Mouse (Mus musculus) adrenal gland, adult 8-10 months (tissue): ENCODE measurements around the gene Lrrn4cl. TPM values are rescaled to one million over a fixed set of nuclear protein-coding genes. Genes with fewer than 3 reads are reported as not detected.
A peak's percentile ranks its signal among the peaks of the same experiment; 100 is the strongest.
"Not testable (repeated sequence)": the region's sequence is repeated elsewhere in the genome, so short reads cannot be mapped to it uniquely, and the experiment has no call there.

ENCODE experiments used
- DNase-seq: peaks from one replicate; pipeline ENCODE4 v3.0.0; 2022
- total RNA-seq, 4 experiments: library from RNA; stranded (reverse); gene quantifications; 2 replicates each; pipeline ENCODE4 v1.2.4; 2022

Lrrn4cl gene
- total RNA-seq, 4 experiments from 2014 or later: 2.6 to 4.5 (median 3.3) TPM

DNA sequence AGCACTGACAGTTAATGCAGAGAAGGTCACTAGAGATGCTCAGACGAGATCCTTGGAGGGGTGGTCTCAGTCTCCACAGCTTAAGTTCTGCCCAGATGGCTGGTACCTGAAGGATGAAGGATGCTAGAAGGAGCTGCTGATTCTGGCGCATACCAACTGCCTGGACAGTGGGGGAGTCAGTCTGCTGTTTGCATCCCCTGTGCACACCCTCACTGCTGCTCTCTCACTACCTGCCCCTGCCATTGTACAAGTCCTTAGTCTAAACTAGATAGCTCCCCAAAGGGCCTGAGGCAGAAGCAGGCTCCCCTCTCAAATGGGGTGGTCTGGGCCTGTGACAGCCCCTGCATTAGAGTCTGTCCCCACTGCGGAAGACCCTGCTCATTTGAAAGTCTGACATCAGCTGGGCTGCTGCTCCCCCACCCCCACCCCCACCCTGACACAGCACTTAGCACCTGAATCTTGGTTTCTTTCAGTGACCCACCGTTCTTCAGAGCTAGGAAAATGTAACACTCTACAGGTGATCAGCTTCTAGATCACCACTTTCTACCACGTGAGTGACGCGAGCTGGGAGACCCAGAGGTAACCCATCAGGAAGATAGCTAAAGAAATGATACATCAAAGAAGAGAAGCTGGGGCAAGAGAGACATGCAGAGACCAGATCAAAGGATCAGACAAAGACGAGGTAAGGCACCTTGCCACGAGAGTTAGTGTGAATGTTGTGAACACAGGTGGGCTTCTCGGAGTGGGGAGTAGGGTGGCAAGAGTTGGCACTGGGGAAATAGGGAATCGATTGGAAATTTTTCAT, 11.3 kb upstream of the Lrrn4cl start, which contains the start of gene Gng3:
TSS of gene Gng3 (minus strand) at position 92 of the 805 bp plus-strand sequence.
- DNase-seq: no peak

DNA sequence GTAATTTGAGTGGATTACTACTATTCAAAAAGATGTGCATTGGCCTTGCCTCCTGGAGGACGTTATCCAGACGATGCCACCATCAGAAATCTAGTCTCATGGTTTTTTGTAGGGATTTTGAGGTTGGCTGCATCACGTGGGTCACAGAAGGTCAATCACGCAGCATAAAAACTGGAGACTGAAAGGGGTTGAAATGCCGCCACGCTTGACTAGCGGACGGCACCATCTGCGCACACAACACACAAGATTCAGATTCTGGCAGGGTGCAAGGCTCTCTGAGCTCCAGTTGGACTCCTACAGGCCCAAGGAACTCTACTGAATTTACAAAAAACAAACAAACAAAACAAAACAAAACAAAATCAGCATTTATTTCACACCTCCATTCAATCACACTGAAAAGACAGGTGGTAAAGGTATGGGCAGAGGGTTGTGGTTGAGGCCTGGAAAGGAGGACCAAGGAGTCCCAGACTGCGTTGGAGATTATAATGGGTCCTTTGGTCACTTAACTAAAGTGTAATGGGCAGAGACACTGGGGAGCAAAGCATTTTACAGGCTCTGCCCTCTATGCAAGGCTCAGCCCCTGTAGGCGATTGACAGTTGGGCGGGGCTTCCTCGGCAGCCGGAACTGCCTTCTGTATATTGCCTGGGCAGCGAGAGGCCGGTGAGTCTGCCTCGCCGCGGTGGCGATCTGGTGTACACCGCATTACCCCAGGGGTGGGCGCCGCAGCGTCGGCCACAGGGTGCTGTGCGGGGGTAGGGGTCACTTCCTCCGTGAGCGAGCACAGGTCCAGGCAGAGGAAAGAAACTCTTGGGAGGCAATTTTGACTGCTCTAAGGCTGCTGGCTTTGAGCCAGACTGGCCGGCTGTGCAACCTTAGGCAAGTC, 10.4 kb upstream of the Lrrn4cl start:
- DNase-seq: peak; percentile 79

DNA sequence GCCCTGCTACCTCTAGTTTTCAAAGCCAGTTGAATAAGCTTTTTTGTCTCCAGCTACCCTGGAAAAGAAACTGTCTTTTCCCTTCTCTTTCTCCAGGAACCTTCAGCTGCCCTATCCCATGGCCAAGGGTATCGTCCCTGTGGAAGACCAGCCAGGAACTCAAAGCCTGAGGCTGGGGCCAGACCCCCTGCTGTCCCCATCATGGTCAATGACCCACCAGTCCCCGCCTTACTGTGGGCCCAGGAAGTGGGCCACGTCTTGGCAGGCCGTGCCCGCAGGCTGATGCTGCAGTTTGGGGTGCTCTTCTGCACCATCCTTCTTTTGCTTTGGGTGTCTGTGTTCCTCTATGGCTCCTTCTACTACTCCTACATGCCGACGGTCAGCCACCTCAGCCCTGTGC, 9.6 kb upstream of the Lrrn4cl start:
- no peak for DNase-seq

DNA sequence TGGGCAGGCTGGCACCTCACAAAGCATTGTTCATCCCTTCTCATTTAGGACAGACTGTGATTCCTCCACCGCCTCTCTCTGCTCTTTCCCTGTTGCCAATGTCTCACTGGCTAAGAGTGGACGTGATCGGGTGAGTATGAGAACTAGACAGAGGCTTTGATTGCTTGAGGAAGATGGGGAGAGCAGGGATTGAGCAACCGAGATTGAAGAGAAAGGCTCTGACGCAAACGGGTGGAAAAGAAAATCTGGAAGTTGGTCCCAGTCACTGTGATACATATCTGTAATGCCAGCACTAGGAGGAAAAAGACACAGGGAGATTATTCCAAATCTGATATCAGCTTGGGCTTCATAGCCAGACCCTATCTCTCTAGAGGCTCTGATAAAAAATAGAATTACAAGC, 7.6 kb upstream of the Lrrn4cl start:
- no peak for DNase-seq

DNA sequence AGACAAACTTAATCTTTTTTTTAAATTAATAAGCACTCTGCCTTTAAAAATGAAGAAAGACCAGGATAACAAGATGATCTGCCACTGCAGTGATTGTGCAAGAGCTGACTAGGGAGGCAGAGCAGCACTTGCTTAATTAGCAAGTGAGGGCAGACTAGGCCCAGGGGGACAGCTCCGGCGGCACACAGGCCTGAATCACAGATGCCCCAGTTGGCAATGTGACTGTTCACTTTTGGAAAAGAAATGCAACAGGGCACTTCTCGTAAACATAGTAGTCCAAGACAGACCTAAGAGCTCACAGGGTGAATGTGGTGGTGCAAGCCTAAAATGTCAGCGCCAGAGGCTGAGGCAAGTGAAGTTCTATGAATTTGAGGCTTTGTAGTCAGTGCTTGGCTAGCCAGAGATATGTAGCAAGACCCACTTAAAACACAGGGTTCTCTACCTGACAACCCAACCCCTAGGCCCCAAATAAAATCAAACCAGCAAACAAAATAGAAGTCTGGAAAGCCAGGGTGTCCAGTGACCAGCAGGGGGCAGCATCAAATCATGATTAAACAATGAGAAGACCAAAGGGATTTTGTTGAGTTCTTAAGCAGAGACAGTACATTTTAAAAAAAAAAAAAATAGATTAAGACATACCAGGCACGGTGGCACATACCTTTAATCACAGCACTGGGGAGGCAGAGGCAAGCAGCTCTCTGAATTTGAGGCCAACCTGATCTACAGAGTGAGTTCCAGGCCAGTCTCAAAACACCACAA, 6.0 kb upstream of the Lrrn4cl start:
- peak; percentile 67 for DNase-seq

DNA sequence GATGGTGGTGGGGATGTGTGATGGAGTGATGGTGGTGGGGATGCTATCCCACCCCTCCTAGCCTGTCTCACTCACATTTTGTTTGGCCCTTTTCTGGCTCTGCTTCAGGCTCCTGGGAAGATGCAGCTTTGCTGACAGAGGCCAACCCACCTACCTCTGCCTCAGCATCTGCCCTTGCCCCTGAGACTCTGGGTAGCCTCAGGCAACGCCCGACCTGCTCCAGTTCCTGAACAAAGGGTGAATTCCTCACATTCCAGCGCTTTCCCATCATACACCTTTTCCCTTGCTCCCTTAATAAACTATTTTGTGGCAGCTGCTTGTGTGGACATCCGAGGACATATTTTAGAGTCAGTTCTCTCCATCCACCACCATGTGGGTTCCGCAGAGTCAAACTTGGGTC, 2.2 kb upstream of the Lrrn4cl start:
- no peak for DNase-seq

DNA sequence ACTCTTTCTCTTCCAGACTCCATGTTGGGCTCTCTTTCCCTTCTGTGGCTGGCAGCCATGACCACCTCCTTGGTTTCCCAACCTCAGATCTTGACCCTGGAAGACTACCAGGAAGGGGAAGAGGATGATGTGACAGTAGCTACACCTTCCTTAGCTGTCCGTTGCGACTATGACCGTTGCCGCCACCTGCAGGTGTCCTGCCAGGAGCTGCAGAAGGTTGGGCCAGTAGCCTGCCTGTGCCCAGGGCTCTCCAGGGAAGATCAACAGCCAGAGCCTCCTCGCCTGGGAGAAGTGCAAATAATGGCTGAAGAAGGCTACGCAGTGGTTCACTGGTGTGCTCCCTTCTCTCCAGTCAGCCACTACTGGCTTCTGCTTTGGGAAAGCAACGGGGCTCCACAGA, 1.1 kb downstream of the Lrrn4cl start:
- no peak for DNase-seq

DNA sequence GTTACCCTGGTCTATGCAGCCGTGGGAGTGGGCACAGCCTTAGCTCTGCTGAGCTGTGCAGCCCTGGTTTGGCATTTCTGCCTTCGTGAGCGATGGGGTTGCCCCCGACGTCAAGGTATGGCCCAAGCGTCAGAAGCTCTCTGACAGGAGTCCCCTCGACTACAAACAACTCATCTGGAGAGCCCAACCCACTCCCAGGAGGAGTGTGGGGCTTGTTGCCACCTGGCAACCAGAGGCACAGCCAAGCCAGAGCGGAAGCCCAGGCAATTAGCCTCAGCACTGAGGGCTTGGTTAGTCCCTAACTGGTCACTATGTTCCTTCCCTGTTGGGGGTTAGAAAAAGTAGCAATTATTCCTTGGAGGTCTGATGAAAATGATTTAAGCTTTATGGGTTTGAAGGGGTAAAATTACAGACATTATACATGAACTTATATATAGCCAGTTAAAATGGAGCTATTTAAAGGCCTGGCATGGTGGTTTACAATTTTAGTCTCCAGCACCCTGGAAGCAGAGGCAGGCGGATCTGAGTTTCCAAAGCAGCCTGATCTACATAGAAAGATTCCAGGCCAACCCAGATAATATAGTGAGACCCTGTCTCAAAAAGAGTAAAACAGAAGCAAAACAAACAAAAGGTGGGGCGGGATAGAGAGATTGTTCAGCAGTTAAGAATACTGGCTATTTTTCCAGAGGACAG, 1.8 kb downstream of the Lrrn4cl start:
- DNase-seq: no peak

DNA sequence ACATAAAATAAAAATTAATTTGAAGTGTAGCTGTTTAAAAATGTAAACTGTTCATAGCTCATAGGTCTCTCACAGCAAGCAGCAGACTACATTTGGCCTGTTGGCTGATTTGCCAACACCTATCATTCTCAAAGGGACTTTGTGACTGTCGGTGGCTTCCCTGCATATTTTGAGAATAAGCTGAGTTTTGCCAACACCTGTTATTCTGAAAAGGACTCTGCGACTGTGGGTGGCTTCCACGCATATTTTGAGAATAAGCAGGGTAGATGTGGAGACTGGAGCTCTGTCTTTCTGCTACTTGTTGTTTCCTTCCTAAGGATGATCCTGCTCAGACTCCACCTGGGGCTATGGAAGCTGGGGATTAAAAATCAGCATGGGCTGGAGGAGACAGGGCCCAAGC, 2.5 kb downstream of the Lrrn4cl start:
- no peak for DNase-seq

DNA sequence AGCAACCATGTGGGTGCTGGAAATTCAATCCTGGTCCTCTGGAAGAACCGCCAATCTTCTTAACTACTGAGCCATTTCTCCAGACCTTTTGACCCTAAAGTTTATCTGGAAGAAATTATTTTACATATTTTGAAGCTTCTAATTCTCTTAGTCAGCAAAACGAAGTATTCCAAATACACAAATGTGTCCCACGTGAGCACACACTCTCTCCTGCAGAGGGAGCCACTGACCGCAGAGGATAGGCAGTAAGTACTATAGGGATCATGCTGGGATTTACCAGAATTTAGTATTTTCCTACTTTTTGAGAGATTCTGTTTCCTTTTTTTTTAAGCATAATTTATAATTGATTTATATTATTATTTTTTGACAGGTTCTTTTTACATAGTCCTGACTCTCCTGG, 7.1 kb downstream of the Lrrn4cl start:
- no peak for DNase-seq

DNA sequence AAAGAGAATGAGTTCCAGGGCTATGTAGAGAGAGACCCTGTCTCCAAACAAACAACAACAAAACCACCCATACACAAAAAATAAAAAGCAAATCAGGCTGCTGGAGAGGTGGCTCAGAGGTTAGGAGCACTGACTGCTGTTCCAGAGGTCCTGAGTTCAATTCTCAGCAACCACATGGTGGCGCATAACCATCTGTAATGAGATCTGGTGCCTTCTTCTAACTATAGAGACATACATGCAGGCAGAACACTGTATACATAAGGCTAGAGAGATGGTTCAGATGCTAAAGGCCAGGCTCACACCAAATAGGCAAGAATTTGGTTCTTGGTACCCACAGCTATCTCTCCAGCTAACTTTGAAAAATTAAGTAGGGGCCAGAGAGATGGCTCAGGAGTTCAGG, 8.4 kb downstream of the Lrrn4cl start:
- DNase-seq: no peak

DNA sequence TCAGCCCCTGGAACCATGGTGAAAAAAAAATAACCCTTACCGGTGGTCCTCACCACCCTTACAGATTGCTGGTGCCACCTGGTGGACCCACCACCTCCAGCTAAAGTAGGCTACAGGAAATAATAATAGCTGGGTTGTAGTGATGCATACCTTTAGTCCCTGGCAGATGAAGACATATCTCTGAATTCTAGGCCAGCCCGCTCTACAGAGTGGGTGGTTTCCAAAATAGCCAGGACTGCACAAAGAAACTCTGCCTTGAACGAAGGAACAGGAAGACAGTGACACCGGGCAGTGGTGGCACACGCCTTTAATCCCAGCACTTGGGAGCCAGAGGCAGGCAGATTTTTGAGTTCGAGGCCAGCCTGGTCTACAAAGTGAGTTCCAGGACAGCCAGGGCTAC, 13.7 kb downstream of the Lrrn4cl start:
- DNase-seq: no peak

DNA sequence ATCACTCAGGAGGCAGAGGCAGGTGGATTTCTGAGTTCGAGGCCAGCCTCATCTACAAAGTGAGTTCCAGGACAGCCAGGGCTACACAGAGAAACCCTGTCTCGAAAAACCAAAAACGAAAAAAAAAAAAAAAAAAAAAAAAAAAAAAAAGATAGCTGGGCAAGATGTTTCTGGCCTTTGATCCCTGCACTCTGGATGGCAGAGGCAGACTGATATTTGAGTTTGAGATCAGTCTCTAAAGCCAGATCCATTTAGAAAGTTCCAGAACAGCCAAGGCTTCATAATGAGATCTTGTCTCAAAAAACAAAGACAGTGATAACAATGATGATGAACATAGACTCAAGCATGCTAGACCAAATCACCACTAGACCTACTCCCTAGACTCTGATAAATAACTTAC, 19.8 kb downstream of the Lrrn4cl start:
- not testable (repeated sequence) for DNase-seq

DNA sequence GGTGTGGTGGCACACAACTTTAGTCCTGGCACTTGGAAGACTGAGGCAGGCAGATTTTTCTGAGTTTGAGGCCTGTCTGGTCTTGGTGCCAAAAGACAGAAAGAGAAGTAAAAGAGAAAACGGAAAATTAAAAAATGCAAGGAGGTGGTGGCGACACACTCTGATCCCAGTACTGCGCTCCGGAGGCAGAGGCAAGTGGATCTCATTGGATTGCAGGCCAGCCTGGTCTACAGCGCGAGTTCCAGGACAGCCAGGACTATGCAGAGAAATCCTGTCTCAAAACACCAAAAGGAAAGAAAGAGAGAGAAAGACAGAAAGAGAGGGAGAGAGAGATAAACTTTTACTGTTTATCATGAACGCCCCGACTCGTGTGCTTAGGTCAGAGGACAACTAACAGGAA, 20.3 kb downstream of the Lrrn4cl start:
- DNase-seq: no peak

DNA sequence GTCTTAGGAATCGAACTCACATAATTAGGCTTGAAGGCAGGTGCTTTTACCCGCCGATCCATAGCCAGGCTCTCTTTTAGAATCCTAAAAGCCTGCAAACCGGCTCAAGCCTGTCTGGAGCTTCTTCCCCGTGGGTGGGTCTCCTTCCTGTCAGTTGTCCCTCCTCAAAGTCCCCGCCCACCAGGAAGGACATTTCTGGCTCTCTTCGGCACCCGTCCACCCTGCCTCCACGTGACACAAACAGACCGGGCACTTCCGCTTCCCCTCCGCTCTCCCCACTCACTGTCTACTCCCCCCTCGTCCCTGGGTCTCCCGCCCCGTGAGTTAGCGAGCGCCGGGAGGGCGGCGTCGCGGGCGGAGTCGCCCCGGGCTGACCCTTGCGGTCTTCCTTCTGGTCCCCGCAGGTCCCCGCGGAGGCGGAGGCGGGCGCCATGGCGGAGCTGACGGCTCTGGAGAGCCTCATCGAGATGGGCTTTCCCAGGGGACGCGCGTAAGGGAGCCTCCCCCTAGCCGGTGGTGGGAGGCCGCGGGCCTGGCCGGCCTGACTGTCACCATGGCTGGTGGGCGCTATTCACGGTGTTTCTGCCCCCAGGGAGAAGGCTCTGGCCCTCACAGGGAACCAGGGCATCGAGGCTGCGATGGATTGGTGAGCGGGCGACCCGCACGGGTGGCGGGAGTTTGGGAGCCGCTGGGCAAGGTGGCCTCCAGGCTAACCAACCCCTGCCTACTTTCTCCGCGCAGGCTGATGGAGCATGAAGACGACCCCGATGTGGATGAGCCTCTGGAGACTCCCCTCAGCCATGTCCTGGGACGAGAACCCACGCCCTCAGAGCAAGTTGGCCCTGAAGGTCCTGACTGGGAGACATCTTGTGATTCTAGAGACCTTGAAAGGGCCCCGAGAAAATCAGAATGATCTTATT, 21.0 kb downstream of the Lrrn4cl start, which contains the start of gene Ubxn1:
TSS of gene Ubxn1 (plus strand) at position 230 of the 920 bp plus-strand sequence.
- peak; percentile 98 for DNase-seq

DNA sequence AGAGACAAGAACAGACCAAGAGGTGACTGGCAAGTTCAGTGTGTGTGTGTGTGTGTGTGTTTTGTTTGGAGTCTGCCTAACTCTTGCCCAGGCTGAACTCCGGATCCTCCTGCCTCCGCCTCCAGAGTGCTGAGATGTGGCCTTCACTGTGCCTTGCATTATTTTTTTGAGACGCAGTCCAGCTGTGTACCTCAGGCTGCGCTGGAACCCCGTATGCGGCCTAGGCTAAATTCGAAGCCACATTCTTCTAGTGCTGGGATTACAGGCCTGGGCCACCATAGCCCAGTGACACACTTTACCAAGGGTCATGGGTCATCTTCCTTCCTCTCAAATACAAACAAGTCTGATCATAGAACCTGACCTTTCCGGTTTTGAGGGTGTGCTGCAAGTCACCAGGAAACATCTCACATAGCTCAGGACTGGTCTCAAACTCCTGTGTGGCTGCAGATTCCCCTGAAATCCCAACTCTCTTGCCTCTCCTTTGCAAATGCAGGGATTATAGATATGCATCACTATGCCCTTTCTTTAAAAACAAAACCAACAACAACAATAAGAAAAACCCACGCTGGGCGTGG, 21.8 kb downstream of the Lrrn4cl start:
- DNase-seq: no peak

DNA sequence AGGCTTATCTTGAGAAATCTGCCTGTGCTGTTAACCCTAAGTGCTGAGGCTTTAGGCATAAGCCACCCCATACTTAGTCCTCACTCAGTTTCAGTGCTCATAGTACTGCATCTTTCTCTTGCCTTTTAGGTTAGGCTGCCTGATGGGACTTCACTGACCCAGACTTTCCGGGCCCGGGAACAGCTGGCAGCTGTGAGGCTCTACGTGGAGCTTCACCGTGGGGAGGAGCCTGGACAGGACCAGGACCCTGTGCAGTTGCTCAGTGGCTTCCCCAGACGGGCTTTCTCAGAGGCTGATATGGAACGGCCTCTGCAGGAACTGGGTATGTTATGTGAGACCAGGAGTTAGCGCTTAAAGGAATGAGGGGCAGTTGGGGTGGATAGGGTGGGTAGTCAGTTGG, 24.5 kb downstream of the Lrrn4cl start:
- no peak for DNase-seq

DNA sequence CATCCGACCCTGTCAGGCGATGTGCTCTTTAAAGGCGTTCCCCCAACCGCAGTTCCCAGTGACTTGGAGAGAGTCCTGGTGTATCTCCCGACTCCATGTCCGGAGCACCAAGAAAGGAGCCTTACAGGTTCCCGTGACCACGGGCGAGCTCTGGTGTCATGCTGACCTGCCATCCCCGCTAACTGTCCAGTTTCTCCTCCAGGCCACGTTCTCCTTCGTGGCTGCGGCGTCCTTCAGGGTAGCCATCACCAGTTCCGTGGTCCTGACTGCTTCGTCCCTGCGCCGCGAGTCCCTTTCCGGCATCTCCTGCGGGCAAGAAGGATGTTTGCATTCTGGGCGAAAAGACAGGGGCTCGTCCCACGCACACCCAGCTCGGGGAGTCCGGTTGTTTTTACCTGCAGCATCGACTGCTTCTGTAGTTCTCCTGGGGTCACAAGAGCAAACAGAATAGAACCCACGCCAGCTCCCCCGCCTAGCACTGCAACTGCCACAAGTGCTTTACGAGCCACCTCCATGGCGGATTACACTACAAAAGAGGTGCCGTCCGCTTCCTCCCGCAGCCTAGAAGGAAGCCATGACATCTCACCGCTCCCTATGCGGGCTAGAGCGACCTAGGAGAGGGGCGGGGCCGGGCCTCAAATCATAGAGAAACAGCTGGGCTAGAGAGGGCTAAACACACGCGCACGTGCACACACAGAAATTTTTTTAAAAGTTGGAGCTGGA, 29.9 kb downstream of the Lrrn4cl start, which contains the start of gene Uqcc3:
TSS of gene Uqcc3 (minus strand) at position 613 of the 723 bp plus-strand sequence.
- peak; percentile 91 for DNase-seq

DNA sequence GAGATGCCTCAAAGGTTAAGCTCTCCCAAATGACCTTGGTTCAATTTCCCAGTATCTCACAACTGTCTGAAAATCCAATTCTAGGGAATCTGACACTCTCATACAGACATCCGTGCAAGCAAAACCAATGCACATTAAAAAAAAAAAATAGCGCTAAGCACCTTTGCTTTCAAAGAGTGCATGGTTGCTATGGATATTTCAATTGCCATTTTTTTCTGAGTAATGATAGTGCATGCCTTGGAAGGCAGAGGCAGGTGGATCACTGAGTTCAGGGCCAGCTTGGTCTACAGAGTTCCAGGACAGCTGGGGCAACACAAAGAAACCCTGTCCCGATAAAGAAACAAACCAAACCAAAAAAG, 30.4 kb downstream of the Lrrn4cl start:
- no peak for DNase-seq

DNA sequence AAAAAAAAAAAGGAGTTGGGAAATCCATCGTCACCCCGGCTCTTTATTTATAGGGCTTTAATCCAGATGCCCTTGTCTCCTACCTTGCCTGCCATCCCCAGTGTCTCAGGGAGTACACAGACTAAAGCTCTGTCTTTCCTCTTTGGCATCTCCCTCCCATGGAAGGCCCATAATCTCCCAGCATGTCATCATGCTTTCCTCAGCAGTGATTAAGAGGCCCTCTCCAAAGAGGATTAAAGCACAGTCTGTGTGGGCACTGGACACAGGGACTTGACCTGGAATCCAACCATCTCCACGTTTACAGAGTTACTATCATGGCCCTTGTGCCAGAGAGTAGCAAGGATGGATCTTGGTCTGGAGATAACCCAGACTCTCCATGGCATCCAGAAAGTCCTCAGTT, 33.0 kb downstream of the Lrrn4cl start, which contains the start of the genes Lbhd1 and Gm49403:
TSS of gene Lbhd1 (plus strand) at position 117 of the 400 bp plus-strand sequence.
TSS of gene Gm49403 (plus strand) at position 315 of the 400 bp plus-strand sequence.
- DNase-seq: no peak
